Mouse (Mus musculus): ENCODE results near the gene Sowahb. TPM values are rescaled to one million over a fixed set of nuclear protein-coding genes. Genes with fewer than 3 reads are reported as not detected.

Sowahb gene
- polyA plus RNA-seq, 1 experiment, result 0.01 TPM

DNA sequence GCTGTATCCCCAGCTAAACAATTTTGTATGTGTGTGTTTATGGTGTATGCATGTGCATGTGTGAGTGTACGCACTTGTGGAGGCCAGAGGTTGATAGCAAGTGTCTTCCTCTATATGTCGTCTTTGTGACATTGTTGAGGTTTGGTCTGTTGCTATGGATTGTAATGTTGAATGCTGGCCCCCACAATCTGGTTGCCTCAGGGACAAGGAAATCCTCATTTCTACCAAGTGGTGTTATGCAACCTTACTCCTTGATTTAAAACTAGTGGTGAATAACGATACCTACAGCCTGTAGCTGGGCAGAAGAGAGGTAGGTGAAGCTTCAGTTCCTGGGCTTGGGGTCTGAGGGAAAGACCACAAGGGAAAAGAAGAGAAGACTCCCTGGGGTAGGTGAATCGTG is 41.1 kb upstream of the Sowahb start:
- H3K4me3 ChIP-seq (ENCODE audit: insufficient read depth, poor library complexity, severe bottlenecking), result no peak overlapping the region
- peaks cover under 1% of the 10 kb centered on the region for H3K79me2 ChIP-seq (ENCODE audit: control insufficient read depth, insufficient read depth)

GRCm38 (mm10) chr5:93085015-93085598 is 40.3 kb upstream of the Sowahb start:
- H3K36me3 ChIP-seq (ENCODE audit: control insufficient read depth, insufficient read depth), result no peaks in the 10 kb centered on the region
- H3K79me3 ChIP-seq (ENCODE audit: low read depth), result no peaks in the 10 kb centered on the region
- H3K4me3 ChIP-seq (ENCODE audit: insufficient read depth, poor library complexity, severe bottlenecking), result no peak overlapping the region
- H3ac ChIP-seq (ENCODE audit: control insufficient read depth, insufficient read length, low read depth), result no peak overlapping the region
- H3K79me2 ChIP-seq (ENCODE audit: control insufficient read depth, insufficient read depth), result no peaks in the 10 kb centered on the region
- H3K27me3 ChIP-seq (ENCODE audit: control insufficient read depth, insufficient read depth, insufficient read length), result no peaks in the 10 kb centered on the region
- TF ChIP-seq FOSL1 (IDR thresholded peaks at IDR 0.05; ENCODE audit: insufficient read depth, low read length, poor library complexity, severe bottlenecking) (no peak), CEBPB (IDR thresholded peaks at IDR 0.05; ENCODE audit: low read depth) (no peak), CTCF (IDR thresholded peaks at IDR 0.05; ENCODE audit: control insufficient read depth, insufficient read depth, insufficient read length) (no peak), MYOG (IDR thresholded peaks at IDR 0.05; ENCODE audit: control insufficient read depth, extremely low read depth, insufficient read length) (no peak), MYOD1 (IDR thresholded peaks at IDR 0.05; ENCODE audit: control insufficient read depth, insufficient read length, low read depth) (no peak), MAX (IDR thresholded peaks at IDR 0.05) (no peak), USF1 (IDR thresholded peaks at IDR 0.05; ENCODE audit: low read depth) (no peak)

More for the DNA sequence above, 41.1 kb upstream of the Sowahb start:
- no peak for TF ChIP-seq CTCF (IDR thresholded peaks at IDR 0.05; ENCODE audit: control insufficient read depth, insufficient read depth, insufficient read length)
- no peak for TF ChIP-seq MAX (IDR thresholded peaks at IDR 0.05)
- no peak for TF ChIP-seq MYOG (IDR thresholded peaks at IDR 0.05; ENCODE audit: control insufficient read depth, extremely low read depth, insufficient read length)
- no peak for TF ChIP-seq FOSL1 (IDR thresholded peaks at IDR 0.05; ENCODE audit: insufficient read depth, low read length, poor library complexity, severe bottlenecking)
- no peak for TF ChIP-seq CEBPB (IDR thresholded peaks at IDR 0.05; ENCODE audit: low read depth)
- no peak for TF ChIP-seq MYOD1 (IDR thresholded peaks at IDR 0.05; ENCODE audit: control insufficient read depth, insufficient read length, low read depth)
- TF ChIP-seq USF1 (IDR thresholded peaks at IDR 0.05; ENCODE audit: low read depth), result no peak
- Histone ChIP-seq H3K36me3 (ENCODE audit: control insufficient read depth, insufficient read depth) (no peaks in the 10 kb centered on the region), H3K79me3 (ENCODE audit: low read depth) (peaks cover under 1% of the 10 kb centered on the region), H3K27me3 (ENCODE audit: control insufficient read depth, insufficient read depth, insufficient read length) (no peaks in the 10 kb centered on the region), H3ac (ENCODE audit: control insufficient read depth, insufficient read length, low read depth) (no peak overlapping the region)

DNA sequence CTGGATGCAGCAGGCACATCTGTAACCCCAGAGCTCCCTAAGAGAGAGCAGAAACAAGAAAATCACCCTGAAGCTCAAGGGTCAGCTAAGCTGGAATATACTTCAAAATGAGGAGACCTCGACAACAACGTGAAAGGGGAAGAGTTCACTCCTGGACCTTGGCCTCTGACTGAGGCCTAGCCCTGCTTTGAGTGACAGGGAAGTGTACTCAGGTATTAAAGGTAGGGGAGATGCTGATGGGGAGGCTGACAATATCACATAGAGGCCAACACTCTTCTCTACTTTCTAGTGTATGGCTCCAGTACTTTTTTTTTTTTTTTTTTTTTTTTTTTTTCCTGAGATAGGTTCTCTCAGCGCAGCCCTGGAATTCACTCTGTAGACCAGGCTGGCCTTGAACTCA is 34.8 kb upstream of the Sowahb start:
- Histone ChIP-seq H3K36me3 (ENCODE audit: control insufficient read depth, insufficient read depth) (no peaks in the 10 kb centered on the region), H3K79me3 (ENCODE audit: low read depth) (no peaks in the 10 kb centered on the region), H3K79me2 (ENCODE audit: control insufficient read depth, insufficient read depth) (no peaks in the 10 kb centered on the region), H3K4me3 (ENCODE audit: insufficient read depth, poor library complexity, severe bottlenecking) (no peak overlapping the region), H3K27me3 (ENCODE audit: control insufficient read depth, insufficient read depth, insufficient read length) (no peaks in the 10 kb centered on the region), H3ac (ENCODE audit: control insufficient read depth, insufficient read length, low read depth) (no peak overlapping the region)
- no peak for TF ChIP-seq CEBPB (IDR thresholded peaks at IDR 0.05; ENCODE audit: low read depth)
- no peak for TF ChIP-seq MYOD1 (IDR thresholded peaks at IDR 0.05; ENCODE audit: control insufficient read depth, insufficient read length, low read depth)
- TF ChIP-seq USF1 (IDR thresholded peaks at IDR 0.05; ENCODE audit: low read depth), result no peak
- no peak for TF ChIP-seq CTCF (IDR thresholded peaks at IDR 0.05; ENCODE audit: control insufficient read depth, insufficient read depth, insufficient read length)
- no peak for TF ChIP-seq MYOG (IDR thresholded peaks at IDR 0.05; ENCODE audit: control insufficient read depth, extremely low read depth, insufficient read length)
- no peak for TF ChIP-seq FOSL1 (IDR thresholded peaks at IDR 0.05; ENCODE audit: insufficient read depth, low read length, poor library complexity, severe bottlenecking)
- TF ChIP-seq MAX (IDR thresholded peaks at IDR 0.05), result no peak

- TF ChIP-seq USF1 (IDR thresholded peaks at IDR 0.05; ENCODE audit: low read depth) (no peak), FOSL1 (IDR thresholded peaks at IDR 0.05; ENCODE audit: insufficient read depth, low read length, poor library complexity, severe bottlenecking) (no peak), CEBPB (IDR thresholded peaks at IDR 0.05; ENCODE audit: low read depth) (no peak), CTCF (IDR thresholded peaks at IDR 0.05; ENCODE audit: control insufficient read depth, insufficient read depth, insufficient read length) (no peak), MYOG (IDR thresholded peaks at IDR 0.05; ENCODE audit: control insufficient read depth, extremely low read depth, insufficient read length) (no peak), MAX (IDR thresholded peaks at IDR 0.05) (no peak), MYOD1 (IDR thresholded peaks at IDR 0.05; ENCODE audit: control insufficient read depth, insufficient read length, low read depth) (no peak)
Measured at GRCm38 (mm10) chr5:93077661-93078323, 33.0 kb upstream of the Sowahb start.

DNA sequence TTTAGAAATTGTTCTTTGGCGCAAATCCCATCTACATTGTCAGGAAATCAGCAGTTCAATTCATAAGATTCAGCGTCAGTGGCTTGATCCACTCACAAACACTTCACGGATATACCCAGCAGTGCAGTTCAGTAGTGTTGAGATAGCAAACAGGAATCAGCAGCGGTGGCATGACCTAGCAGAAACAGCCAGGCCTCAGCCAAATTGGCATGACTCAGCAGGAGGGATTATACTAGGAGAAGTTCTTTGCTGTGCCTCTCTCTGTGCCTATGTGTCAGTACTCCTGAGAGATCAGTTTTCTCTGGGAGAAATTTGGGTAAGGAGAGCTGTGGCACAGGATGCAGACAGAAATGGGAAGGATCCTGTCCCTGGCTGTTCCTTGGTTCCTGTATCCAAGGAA is 16.0 kb upstream of the Sowahb start:
- H3K4me3 ChIP-seq (ENCODE audit: insufficient read depth, poor library complexity, severe bottlenecking), result no peak overlapping the region
- H3ac ChIP-seq (ENCODE audit: control insufficient read depth, insufficient read length, low read depth), result no peak overlapping the region
- H3K79me3 ChIP-seq (ENCODE audit: low read depth), result no peaks in the 10 kb centered on the region
- H3K27me3 ChIP-seq (ENCODE audit: control insufficient read depth, insufficient read depth, insufficient read length), result no peaks in the 10 kb centered on the region
- TF ChIP-seq CEBPB (IDR thresholded peaks at IDR 0.05; ENCODE audit: low read depth) (no peak), MAX (IDR thresholded peaks at IDR 0.05) (no peak), FOSL1 (IDR thresholded peaks at IDR 0.05; ENCODE audit: insufficient read depth, low read length, poor library complexity, severe bottlenecking) (no peak), MYOG (IDR thresholded peaks at IDR 0.05; ENCODE audit: control insufficient read depth, extremely low read depth, insufficient read length) (no peak), CTCF (IDR thresholded peaks at IDR 0.05; ENCODE audit: control insufficient read depth, insufficient read depth, insufficient read length) (no peak), MYOD1 (IDR thresholded peaks at IDR 0.05; ENCODE audit: control insufficient read depth, insufficient read length, low read depth) (no peak), USF1 (IDR thresholded peaks at IDR 0.05; ENCODE audit: low read depth) (no peak)
- H3K36me3 ChIP-seq (ENCODE audit: control insufficient read depth, insufficient read depth), result no peaks in the 10 kb centered on the region
- H3K79me2 ChIP-seq (ENCODE audit: control insufficient read depth, insufficient read depth), result no peaks in the 10 kb centered on the region

More at GRCm38 (mm10) chr5:93077661-93078323, 33.0 kb upstream of the Sowahb start:
- no peak overlapping the region for H3K4me3 ChIP-seq (ENCODE audit: insufficient read depth, poor library complexity, severe bottlenecking)
- no peaks in the 10 kb centered on the region for H3K79me2 ChIP-seq (ENCODE audit: control insufficient read depth, insufficient read depth)
- no peak overlapping the region for H3ac ChIP-seq (ENCODE audit: control insufficient read depth, insufficient read length, low read depth)
- H3K79me3 ChIP-seq (ENCODE audit: low read depth), result no peaks in the 10 kb centered on the region
- no peaks in the 10 kb centered on the region for H3K27me3 ChIP-seq (ENCODE audit: control insufficient read depth, insufficient read depth, insufficient read length)
- no peaks in the 10 kb centered on the region for H3K36me3 ChIP-seq (ENCODE audit: control insufficient read depth, insufficient read depth)

All from C2C12 (cell line).